Mouse (Mus musculus): ENCODE data around the gene Retnla.
"Not testable (repeated sequence)": the region's sequence is repeated elsewhere in the genome, so short reads cannot be mapped to it uniquely, and the experiment has no call there.

Gene Retnla

GRCm38 (mm10) chr16:48842266-48842665 lies at the start of gene Retnla:
TSS of gene Retnla (plus strand) at chr16:48842551.
- no peak for ATAC-seq (ENCODE audit: low TSS enrichment)

GRCm38 (mm10) chr16:48798285-48798684 lies 44.1 kb upstream of the Retnla start:
- ATAC-seq (ENCODE audit: low TSS enrichment) = peak; percentile 38; the same call in 1 of the 2 replicates

- no peak for ATAC-seq (ENCODE audit: low TSS enrichment)
Measured at GRCm38 (mm10) chr16:48799470-48799869, 42.9 kb upstream of the Retnla start.

DNA sequence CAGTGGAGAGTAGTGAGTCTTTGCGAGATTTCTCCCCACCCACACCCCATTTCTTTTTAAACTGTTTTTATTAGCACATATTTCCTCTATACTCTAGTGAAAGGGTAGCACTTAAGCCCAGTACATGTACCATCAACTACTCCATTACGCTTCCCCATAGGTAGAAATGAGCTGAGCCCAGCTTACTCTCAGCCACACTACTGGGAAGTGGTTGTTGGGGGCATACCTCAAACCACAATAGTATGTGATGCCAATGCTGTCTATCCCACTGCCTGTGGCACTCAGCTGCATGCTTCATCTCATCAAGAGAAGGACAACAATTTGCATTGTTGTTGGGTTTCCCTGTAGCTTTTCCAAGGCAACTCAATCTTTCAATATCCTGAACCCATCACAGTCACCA lies 41.4 kb upstream of the Retnla start:
- ATAC-seq (ENCODE audit: low TSS enrichment) = no peak

DNA sequence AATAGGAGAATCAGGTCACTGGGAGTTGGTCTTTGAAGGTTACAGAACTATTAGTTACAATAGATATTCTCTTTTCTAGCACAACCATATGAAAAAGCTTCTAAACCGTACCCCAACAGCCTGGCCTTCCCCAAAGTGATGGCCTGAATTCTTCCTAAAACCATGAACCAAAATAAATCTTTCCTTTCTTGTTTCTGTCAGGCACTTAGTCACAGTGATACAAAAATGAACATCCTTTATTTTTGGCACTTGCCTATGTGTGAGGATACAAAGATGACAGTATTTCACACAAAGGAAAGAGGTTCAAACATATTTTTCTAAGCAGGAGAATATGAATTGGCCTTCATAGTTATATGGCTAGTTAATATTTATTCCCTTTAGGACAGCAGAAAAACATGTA lies 36.9 kb upstream of the Retnla start:
- ATAC-seq (ENCODE audit: low TSS enrichment) = peak; percentile 98

DNA sequence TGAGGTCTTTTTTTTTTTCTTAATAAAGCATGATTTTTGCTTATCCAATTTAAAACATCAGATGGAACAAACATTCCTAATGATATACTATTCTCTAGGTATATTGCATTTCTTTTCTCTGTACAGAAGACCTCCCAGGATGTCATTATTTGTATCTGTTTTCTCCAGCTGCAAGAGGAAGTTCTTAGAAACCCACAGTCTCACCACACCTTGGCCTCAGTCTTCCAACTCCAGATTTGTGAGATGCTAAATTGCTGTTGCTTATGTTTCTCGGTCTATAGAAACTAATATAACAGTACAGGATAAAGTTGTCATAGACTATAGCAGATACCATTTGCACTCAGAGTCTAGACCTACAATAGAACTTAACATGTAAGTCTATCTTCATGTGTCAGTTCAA lies 35.8 kb upstream of the Retnla start:
- no peak for ATAC-seq (ENCODE audit: low TSS enrichment)

DNA sequence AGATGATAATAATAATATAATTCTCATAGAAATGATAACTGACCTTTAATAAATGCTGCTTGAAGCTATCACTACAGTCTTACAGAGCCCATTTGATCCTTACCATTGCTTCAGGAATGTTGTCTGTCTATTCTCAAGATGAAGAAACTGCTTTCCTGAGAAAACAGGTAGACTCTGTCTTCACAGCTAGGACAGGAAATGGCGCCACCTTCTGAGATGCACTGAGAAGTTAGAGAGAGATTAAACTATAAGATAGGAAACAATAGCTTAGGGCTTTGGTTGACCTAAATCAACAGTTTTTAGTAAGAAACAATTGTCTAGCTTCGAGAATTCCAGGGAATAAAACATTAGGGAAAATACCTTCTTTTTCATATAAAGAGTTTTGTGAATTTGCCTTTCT lies 33.0 kb upstream of the Retnla start:
- no peak for ATAC-seq (ENCODE audit: low TSS enrichment)

GRCm38 (mm10) chr16:48811881-48812436 lies 30.4 kb upstream of the Retnla start:
- no peak for ATAC-seq (ENCODE audit: low TSS enrichment)

DNA sequence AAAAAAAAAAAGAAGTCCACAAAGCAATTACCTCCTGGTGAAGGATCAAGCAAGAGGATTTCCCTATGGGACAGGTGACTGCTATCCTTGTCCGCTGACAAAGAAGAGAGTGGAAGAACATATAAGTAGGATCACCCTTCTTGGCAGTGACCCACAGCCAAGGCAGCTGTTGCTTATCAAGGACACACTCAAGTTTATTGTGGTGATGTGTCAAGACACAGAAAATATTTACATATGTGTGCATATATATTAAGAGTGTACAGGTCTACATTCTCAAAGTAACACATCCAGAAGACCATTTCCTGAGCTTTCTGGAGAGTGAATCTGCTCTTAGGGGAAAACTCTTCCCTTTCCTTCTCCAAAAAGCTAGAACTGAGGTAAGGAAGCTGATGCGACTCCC lies 25.7 kb upstream of the Retnla start, which contains the start of gene Retnlb:
Gene Retnlb (plus strand): TSS at position 162 of the 400 bp plus-strand sequence.
- ATAC-seq (ENCODE audit: low TSS enrichment) = no peak

- ATAC-seq (ENCODE audit: low TSS enrichment) = no peak
Measured at GRCm38 (mm10) chr16:48818524-48818923, 23.8 kb upstream of the Retnla start.

DNA sequence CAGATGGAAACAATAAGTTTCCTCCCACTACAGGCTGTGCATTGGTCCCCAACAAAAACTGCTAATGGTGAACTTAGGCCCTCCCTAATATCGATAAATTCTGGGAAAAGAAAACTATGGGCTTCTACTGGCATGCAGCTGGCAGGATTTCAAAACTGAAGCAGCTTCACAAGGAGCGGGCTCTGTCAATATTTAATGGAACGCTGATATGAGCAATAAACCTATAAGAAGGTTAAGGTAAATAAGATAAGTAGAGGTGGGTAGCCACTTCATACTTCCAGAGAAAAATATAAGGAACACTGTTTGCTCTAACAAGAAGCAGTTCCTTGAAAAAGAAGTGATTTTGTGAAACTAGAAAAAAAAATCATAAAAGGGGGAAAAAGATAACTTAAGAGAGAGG lies 15.9 kb upstream of the Retnla start:
- ATAC-seq (ENCODE audit: low TSS enrichment) = no peak

DNA sequence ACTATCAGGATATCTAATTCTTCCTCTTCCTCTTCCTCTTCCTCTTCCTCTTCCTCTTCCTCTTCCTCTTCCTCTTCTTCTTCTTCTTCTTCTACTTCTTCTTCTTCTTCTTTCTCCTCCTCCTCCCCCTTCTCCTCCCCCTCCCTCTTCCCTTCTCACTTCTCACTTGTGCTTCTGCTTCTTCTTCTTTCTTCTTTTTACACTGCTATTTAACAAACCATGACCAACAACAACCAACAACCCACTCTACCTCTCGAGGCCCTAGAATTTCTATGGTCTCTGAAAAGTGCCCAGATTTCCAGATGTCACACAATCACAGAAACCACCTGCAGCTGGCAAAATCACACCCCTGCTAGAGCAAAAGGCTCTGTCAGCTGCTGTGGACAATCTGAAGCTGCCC lies 14.7 kb upstream of the Retnla start:
- no peak for ATAC-seq (ENCODE audit: low TSS enrichment)

DNA sequence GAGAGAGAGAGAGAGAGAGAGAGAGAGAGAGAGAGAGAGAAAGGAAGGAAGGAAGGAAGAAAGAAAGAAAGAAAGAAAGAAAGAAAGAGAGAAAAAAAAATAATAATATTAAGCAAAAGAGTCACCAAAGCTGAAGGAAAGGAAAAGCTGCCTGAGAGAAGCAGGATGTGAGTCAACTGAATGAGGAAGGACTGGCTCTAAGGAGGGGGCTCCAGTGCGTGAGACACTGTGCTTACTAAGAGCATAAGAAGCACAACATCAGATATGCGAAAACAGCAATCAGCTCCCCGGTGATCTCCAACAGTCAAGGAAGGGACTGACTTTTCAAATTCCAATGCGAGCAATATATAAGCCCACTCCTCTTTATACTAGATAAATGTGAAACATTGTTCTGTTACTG lies 13.3 kb upstream of the Retnla start:
- no peak for ATAC-seq (ENCODE audit: low TSS enrichment)

GRCm38 (mm10) chr16:48832055-48832454 lies 10.3 kb upstream of the Retnla start:
- no peak for ATAC-seq (ENCODE audit: low TSS enrichment)

DNA sequence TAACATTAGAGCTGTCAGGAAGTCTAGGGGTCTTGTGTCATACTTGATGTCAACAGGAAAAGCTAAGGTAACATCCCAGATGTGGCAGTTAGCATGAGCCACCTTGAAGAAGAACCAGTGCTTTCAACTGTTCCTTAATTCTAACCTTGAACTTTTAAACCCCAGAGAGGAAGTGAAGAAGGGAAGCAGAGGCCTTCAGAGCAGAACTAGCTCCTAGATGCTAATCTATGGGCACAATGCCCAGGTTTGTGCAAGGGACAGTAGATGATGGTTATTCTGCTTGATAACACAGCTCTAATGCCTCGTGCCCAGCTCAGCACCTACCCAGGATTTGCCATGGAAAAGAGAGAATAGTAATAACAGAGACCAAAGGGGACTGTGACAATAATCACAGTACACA lies 8.7 kb upstream of the Retnla start:
- ATAC-seq (ENCODE audit: low TSS enrichment) = not testable (repeated sequence)

GRCm38 (mm10) chr16:48843671-48844386 lies 1.5 kb downstream of the Retnla start:
- ATAC-seq (ENCODE audit: low TSS enrichment) = peak; percentile 57

DNA sequence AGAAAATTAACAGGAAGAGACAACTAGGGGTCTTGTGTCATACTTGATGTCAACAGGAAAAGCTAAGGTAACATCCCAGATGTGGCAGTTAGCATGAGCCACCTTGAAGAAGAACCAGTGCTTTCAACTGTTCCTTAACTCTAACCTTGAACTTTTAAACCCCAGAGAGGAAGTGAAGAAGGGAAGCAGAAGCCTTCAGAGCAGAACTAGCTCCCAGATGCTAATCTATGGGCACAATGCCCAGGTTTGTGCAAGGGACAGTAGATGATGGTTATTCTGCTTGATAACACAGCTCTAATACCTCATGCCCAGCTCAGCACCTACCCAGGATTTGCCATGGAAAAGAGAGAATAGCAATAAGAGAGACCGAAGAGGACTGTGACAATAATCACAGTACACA lies 22.7 kb downstream of the Retnla start:
- ATAC-seq (ENCODE audit: low TSS enrichment) = not testable (repeated sequence)

- no peak for ATAC-seq (ENCODE audit: low TSS enrichment)
Measured at GRCm38 (mm10) chr16:48867690-48868089, 25.3 kb downstream of the Retnla start.

DNA sequence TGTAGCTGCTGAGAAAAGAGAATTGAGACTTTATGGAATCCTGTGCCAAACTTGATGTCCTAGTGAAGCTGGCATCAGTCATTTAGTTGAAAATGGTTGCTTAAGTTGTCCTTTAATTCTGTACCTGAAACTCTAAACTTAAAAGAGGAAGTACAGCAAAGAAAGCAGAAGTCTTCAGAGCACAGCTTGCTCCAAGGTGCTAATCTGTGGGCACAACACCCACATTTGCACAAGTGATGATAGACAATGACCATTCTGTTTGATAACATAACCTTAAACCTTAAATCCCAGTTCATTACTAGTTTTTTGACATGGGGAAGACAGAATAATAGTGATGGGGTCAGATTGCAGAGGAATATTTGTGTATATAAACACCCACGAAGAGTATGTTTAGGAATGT lies 26.3 kb downstream of the Retnla start:
- no peak for ATAC-seq (ENCODE audit: low TSS enrichment)

GRCm38 (mm10) chr16:48869671-48870070 lies 27.3 kb downstream of the Retnla start:
- no peak for ATAC-seq (ENCODE audit: low TSS enrichment)

GRCm38 (mm10) chr16:48871754-48872153 lies 29.4 kb downstream of the Retnla start:
- ATAC-seq (ENCODE audit: low TSS enrichment) = no peak

DNA sequence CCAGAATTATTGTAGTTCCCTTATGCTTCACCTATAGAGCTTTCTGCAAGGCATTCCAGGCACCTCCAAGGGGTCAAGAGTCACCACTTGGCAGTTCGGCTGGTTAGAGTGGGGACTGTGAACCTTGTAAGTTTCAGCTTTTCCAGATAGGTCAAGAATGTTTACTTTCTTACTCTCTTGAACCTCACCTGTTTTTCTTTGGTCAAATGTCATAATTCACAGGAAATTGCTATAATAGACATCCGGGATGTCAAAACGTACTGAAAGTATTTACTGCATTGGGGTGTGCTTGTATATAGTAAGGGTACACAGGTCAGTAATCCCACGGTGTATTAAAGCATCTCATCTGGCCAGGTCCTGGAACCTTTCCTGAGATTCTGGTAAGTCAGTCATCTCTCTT lies 30.0 kb downstream of the Retnla start, which contains the start of gene Retnlg:
Gene Retnlg (plus strand): TSS at position 301 of the 400 bp plus-strand sequence.
- ATAC-seq (ENCODE audit: low TSS enrichment) = no peak

GRCm38 (mm10) chr16:48890733-48891132 lies 48.4 kb downstream of the Retnla start:
- no peak for ATAC-seq (ENCODE audit: low TSS enrichment)

Data from frontal cortex, adult (tissue).